Mouse (Mus musculus) neural tube, embryonic 13.5 days (tissue): ENCODE results near the gene Padi1. TPM values are rescaled to one million over a fixed set of nuclear protein-coding genes. Genes with fewer than 3 reads are reported as not detected.
A peak's percentile ranks its signal among the peaks of the same experiment; 100 is the strongest.

Experiments
- ATAC-seq: fragments of 200-750 bp; cut with Nextera tagmentation; 2 replicates; pipeline ENCODE4 v1.8.0; 2017; ENCODE audit warnings: low read depth, mild to moderate bottlenecking, moderate TSS enrichment, moderate library complexity
- H3K27ac ChIP-seq: fragments of 300-500 bp; sonication (generic); replicated peaks from 2 replicates; pipeline ENCODE4 v1.5.1; 2015; ENCODE audit warnings: moderate library complexity, mild to moderate bottlenecking, inconsistent platforms
- H3K27me3 ChIP-seq: fragments of 300-500 bp; sonication (generic); 2 replicates; pipeline ENCODE4 v1.6.1; 2015; ENCODE audit warnings: mild to moderate bottlenecking, inconsistent platforms
- H3K36me3 ChIP-seq: fragments of 300-500 bp; sonication (generic); 2 replicates; pipeline ENCODE4 v1.6.1; 2015; ENCODE audit warnings: mild to moderate bottlenecking, inconsistent platforms
- H3K4me1 ChIP-seq: fragments of 300-500 bp; sonication (generic); replicated peaks from 2 replicates; pipeline ENCODE4 v1.6.1; 2015; ENCODE audit warnings: inconsistent platforms
- H3K4me2 ChIP-seq: fragments of 300-500 bp; sonication (generic); 2 replicates; pipeline ENCODE4 v1.6.1; 2015; ENCODE audit warnings: inconsistent platforms, mild to moderate bottlenecking, moderate library complexity
- H3K4me3 ChIP-seq: fragments of 300-500 bp; sonication (generic); 2 replicates; pipeline ENCODE4 v1.5.1; 2015; ENCODE audit warnings: mild to moderate bottlenecking, inconsistent platforms
- H3K9ac ChIP-seq: fragments of 300-500 bp; sonication (generic); 2 replicates; pipeline ENCODE4 v1.6.1; 2015; ENCODE audit warnings: moderate library complexity, mild to moderate bottlenecking, inconsistent platforms
- H3K9me3 ChIP-seq: fragments of 300-500 bp; sonication (generic); 2 replicates; pipeline ENCODE4 v1.6.1; 2016; ENCODE audit warnings: inconsistent platforms
- WGBS: fragments of 180-500 bp; shearing (Covaris S2); methylation state at CpG from one replicate; pipeline ENCODE4 v1.1.7; 2015; 5-methylcytosine and 5-hydroxymethylcytosine counted together
- polyA plus RNA-seq: library from polyadenylated mRNA; unstranded; fragments of >200 nt; fragmentation: Nextera tagmentation; extraction: Ambion mirVana; gene quantifications from 2 replicates; pipeline ENCODE4 v1.2.1, GENCODE M21; 2015

Padi1 gene
- polyA plus RNA-seq, 1 experiment from 2014 or later = 0.11 TPM

- H3K27me3 ChIP-seq = no peaks in the 10 kb centered on the region
- no peak overlapping the region for H3K4me3 ChIP-seq
- no peak for ATAC-seq
- whole genome bisulfite sequencing = 85% methylated on average over 11 of the region's 11 CpGs
- H3K36me3 ChIP-seq = no peaks in the 10 kb centered on the region
- H3K4me1 ChIP-seq = 0 out of 2 replicates have a peak, but pooled peaks cover 5% of the 10 kb centered on the region
- no peaks in the 10 kb centered on the region for H3K9me3 ChIP-seq
- no peak overlapping the region for H3K4me2 ChIP-seq
- no peak overlapping the region for H3K9ac ChIP-seq
- no peak overlapping the region for H3K27ac ChIP-seq
These were observed 13.7 kb upstream of the Padi1 start for GRCm38 (mm10) chr4:140859291-140859690.

- no peaks in the 10 kb centered on the region for H3K27me3 ChIP-seq
- 89% methylated on average over 7 of the region's 7 CpGs for WGBS
- no peak overlapping the region for H3K4me2 ChIP-seq
- no peak overlapping the region for H3K4me3 ChIP-seq
- H3K9ac ChIP-seq = no peak overlapping the region
- ATAC-seq = no peak
- peaks cover 15% of the 10 kb centered on the region; the same call in 1 of the 2 replicates for H3K4me1 ChIP-seq
- H3K27ac ChIP-seq = no peak overlapping the region
- no peaks in the 10 kb centered on the region for H3K9me3 ChIP-seq
- H3K36me3 ChIP-seq = no peaks in the 10 kb centered on the region
These were observed 12.2 kb upstream of the Padi1 start for GRCm38 (mm10) chr4:140857813-140858212.

DNA sequence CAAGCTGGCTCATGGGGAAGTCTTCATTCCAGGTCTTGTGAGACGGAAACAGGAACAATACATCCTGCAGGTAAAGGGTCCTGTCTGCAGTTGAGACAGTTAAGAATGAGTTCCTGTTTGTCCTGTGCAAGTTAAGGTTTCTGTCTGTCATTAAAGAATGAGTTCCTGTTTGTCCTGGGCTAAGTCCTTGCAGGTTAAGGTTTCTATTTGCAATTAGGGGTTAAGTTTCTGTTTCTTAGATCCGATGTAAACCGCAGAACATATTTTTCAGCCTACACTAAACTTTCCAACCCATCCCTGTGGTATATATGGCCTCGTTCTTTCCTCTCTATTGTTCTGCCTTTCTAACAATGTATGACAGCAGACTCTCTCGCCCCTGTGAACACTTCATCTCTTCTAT lies 11.5 kb upstream of the Padi1 start:
- H3K27ac ChIP-seq = no peak overlapping the region
- H3K27me3 ChIP-seq = no peaks in the 10 kb centered on the region
- H3K9me3 ChIP-seq = no peaks in the 10 kb centered on the region
- no peak overlapping the region for H3K4me3 ChIP-seq
- H3K4me2 ChIP-seq = no peak overlapping the region
- H3K9ac ChIP-seq = no peak overlapping the region
- H3K36me3 ChIP-seq = no peaks in the 10 kb centered on the region
- H3K4me1 ChIP-seq = peaks cover 15% of the 10 kb centered on the region; the same call in 1 of the 2 replicates
- WGBS = 81% methylated on average over 5 of the region's 5 CpGs
- ATAC-seq = no peak

DNA sequence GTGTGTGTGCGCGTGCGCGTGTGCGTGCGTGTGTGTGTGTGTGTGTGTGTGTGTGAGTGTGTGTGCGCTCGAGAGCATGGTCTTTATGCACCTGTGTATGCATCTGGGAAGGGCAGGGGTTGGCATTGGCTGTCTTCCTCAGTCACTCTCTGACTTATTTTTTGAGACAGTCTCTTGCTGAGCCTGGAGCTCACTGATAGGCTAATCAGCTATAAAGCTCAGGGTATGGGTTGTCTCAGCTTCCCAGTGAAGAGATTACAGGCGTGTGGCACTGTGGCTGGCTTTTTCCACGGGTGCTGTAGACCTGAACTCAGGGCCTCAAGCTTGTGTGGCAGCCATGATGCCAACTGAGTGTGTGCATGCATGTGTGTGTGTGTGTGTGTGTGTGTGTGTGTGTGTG lies 9.6 kb upstream of the Padi1 start:
- Histone ChIP-seq H3K4me2 (no peak overlapping the region), H3K9me3 (no peaks in the 10 kb centered on the region), H3K4me1 (peaks cover 15% of the 10 kb centered on the region; the same call in 1 of the 2 replicates), H3K27ac (no peak overlapping the region), H3K27me3 (no peaks in the 10 kb centered on the region), H3K36me3 (no peaks in the 10 kb centered on the region), H3K9ac (no peak overlapping the region), H3K4me3 (no peak overlapping the region)
- WGBS = 88% methylated on average over 10 of the region's 10 CpGs
- no peak for ATAC-seq

DNA sequence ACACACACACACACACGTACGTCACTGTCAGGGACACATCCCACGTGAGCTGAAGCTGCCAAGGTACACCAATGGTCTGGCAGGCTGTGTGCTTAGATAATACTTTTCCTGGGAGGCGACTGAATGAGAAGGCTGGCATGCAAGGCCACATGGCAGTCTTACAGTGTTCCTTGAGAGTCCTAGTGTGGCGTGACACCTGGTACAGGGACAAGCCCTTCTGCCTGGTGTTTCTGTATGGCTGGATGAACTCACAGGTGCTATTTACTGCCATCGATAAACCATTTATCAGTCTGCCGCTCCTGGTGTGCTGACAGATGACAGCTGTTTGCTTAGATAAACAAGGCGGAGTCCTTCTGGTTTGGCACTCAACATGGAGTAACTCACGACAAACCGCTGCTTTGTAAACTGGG lies 8.9 kb upstream of the Padi1 start:
- Histone ChIP-seq H3K36me3 (no peaks in the 10 kb centered on the region), H3K4me2 (no peak overlapping the region), H3K4me3 (no peak overlapping the region), H3K27me3 (no peaks in the 10 kb centered on the region), H3K27ac (no peak overlapping the region), H3K9ac (no peak overlapping the region), H3K4me1 (peaks cover 15% of the 10 kb centered on the region; the same call in 1 of the 2 replicates), H3K9me3 (no peaks in the 10 kb centered on the region)
- WGBS = 69% methylated on average over 10 of the region's 10 CpGs
- no peak for ATAC-seq

GRCm38 (mm10) chr4:140853626-140854025 lies 8.0 kb upstream of the Padi1 start:
- H3K4me3 ChIP-seq = no peak overlapping the region
- WGBS = 61% methylated on average over 8 of the region's 8 CpGs
- no peak for ATAC-seq

GRCm38 (mm10) chr4:140849310-140849709 lies 3.7 kb upstream of the Padi1 start:
- Histone ChIP-seq H3K36me3 (no peaks in the 10 kb centered on the region), H3K27ac (no peak overlapping the region), H3K9me3 (no peaks in the 10 kb centered on the region), H3K9ac (no peak overlapping the region), H3K4me3 (no peak overlapping the region), H3K4me2 (no peak overlapping the region), H3K27me3 (no peaks in the 10 kb centered on the region), H3K4me1 (peaks cover 27% of the 10 kb centered on the region)
- 58% methylated on average over 11 of the region's 11 CpGs for WGBS
- no peak for ATAC-seq

More at GRCm38 (mm10) chr4:140853626-140854025, 8.0 kb upstream of the Padi1 start:
- Histone ChIP-seq H3K27me3 (no peaks in the 10 kb centered on the region), H3K36me3 (no peaks in the 10 kb centered on the region), H3K4me2 (no peak overlapping the region), H3K9ac (no peak overlapping the region), H3K27ac (no peak overlapping the region), H3K9me3 (no peaks in the 10 kb centered on the region), H3K4me1 (peaks cover 15% of the 10 kb centered on the region; the same call in 1 of the 2 replicates)

- no peak for ATAC-seq
- no peaks in the 10 kb centered on the region for H3K36me3 ChIP-seq
- no peaks in the 10 kb centered on the region for H3K27me3 ChIP-seq
- WGBS = 76% methylated on average over 4 of the region's 4 CpGs
- H3K9me3 ChIP-seq = no peaks in the 10 kb centered on the region
- no peak overlapping the region for H3K27ac ChIP-seq
- no peak overlapping the region for H3K4me3 ChIP-seq
- peaks cover 28% of the 10 kb centered on the region for H3K4me1 ChIP-seq
- no peak overlapping the region for H3K9ac ChIP-seq
- no peak overlapping the region for H3K4me2 ChIP-seq
These were observed 587 bp downstream of the Padi1 start for GRCm38 (mm10) chr4:140844991-140845390.

GRCm38 (mm10) chr4:140843670-140844280 lies 1.8 kb downstream of the Padi1 start:
- Histone ChIP-seq H3K4me3 (no peak overlapping the region), H3K27ac (no peak overlapping the region), H3K27me3 (no peaks in the 10 kb centered on the region), H3K4me1 (peaks cover 28% of the 10 kb centered on the region), H3K36me3 (no peaks in the 10 kb centered on the region), H3K9ac (no peak overlapping the region), H3K4me2 (no peak overlapping the region), H3K9me3 (no peaks in the 10 kb centered on the region)
- 45% methylated on average over 15 of the region's 15 CpGs for whole genome bisulfite sequencing
- ATAC-seq = no peak

DNA sequence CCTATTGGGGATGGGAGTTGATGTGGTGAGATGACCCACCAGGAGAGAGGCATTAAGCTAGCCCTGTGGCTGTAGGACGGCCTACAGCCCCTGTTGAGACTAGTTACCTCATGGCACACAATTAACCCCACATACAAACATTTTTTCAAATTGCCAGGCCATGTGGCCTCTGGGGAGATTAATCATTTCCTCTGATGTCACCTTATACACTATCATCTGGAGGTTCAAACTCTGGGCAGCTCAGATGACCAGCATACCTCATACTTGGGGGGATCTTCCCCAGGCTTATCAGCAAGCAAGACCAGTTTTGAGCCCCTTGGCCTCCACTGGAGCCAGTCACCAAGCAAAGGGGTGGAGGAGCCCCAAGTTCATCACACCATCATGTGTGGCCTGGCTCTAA lies 2.7 kb downstream of the Padi1 start:
- Histone ChIP-seq H3K4me2 (no peak overlapping the region), H3K4me1 (peaks cover 28% of the 10 kb centered on the region), H3K4me3 (no peak overlapping the region), H3K9me3 (no peaks in the 10 kb centered on the region), H3K36me3 (no peaks in the 10 kb centered on the region), H3K27ac (no peak overlapping the region), H3K9ac (no peak overlapping the region), H3K27me3 (no peaks in the 10 kb centered on the region)
- ATAC-seq = no peak
- WGBS = 79% methylated on average over 1 of the region's 1 CpGs

- Histone ChIP-seq H3K4me1 (peaks cover 41% of the 10 kb centered on the region), H3K27ac (no peak overlapping the region), H3K36me3 (no peaks in the 10 kb centered on the region), H3K27me3 (0 out of 2 replicates have a peak, but pooled peaks cover 4% of the 10 kb centered on the region), H3K9ac (no peak overlapping the region), H3K4me3 (no peak overlapping the region), H3K4me2 (no peak overlapping the region), H3K9me3 (no peaks in the 10 kb centered on the region)
- 21% methylated on average over 8 of the region's 8 CpGs for WGBS
- no peak for ATAC-seq
These were observed 7.7 kb downstream of the Padi1 start for GRCm38 (mm10) chr4:140837879-140838278.

DNA sequence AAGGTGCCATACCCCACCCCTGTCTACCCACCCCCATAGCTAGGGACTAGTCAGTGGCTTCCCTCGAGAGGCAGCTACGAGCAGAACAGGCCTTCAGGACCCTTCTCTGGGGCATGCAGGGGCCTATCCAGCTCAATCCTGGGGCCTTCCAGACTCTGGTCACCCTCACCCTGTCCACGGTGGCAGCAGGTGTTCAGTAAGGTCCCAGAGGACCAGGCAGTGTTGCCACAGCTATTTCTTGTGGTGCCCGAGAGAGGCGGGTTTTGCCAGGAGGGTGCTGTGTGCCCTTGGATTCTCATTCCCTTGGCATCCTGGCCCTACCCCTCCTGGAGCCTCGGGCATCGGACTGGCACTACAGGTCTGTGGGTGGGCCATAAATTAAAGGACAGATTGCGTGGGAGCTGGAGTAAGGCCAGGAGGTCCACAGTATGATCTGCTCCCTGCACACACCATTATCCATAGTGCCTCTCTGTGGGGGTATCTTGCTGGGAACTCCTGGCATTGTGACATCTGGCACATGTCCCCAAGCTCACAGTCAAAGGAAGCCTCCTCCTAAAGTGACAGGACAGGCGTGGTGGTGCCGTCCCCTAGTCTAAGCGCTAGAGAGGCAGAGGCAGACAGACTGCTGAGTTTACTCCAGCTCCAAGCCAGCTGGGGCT lies 9.2 kb downstream of the Padi1 start:
- peaks cover 43% of the 10 kb centered on the region for H3K4me1 ChIP-seq
- no peaks in the 10 kb centered on the region for H3K9me3 ChIP-seq
- H3K4me2 ChIP-seq = no peak overlapping the region
- no peak overlapping the region for H3K9ac ChIP-seq
- peak overlapping the region; percentile 28 for H3K27ac ChIP-seq
- peak; percentile 75 for ATAC-seq
- no peaks in the 10 kb centered on the region for H3K36me3 ChIP-seq
- WGBS = 28% methylated on average over 11 of the region's 11 CpGs
- H3K4me3 ChIP-seq = no peak overlapping the region
- H3K27me3 ChIP-seq = 0 out of 2 replicates have a peak, but pooled peaks cover 4% of the 10 kb centered on the region
